Mouse (Mus musculus): ENCODE measurements around the gene Olfr166. TPM values are rescaled to one million over a fixed set of nuclear protein-coding genes. Genes with fewer than 3 reads are reported as not detected.

Gene Olfr166
- polyA plus RNA-seq (2014; fragmentation: Illumina TruSeq; extraction: RNeasy Lipid Tissue Mini Kit (QIAGEN cat#74804); ENCODE audit: low read depth, low replicate concordance), result not detected

GRCm38 (mm10) chr16:19483394-19483793 lies at the start of gene Olfr166:
TSS of gene Olfr166 (plus strand) at chr16:19483694.

GRCm38 (mm10) chr16:19522166-19522565 lies 38.7 kb downstream of the Olfr166 start, which contains the start of gene Olfr167:
TSS of gene Olfr167 (minus strand) at chr16:19522266.

GRCm38 (mm10) chr16:19535455-19535854 lies 52.0 kb downstream of the Olfr166 start, which contains the start of gene Olfr168:
TSS of gene Olfr168 (minus strand) at chr16:19535555.

Other genes with a start within 250 kb of the Olfr166 start
- not detected for gene Olfr164, start 169.6 kb upstream of the Olfr166 start, polyA plus RNA-seq (2014; fragmentation: Illumina TruSeq; extraction: RNeasy Lipid Tissue Mini Kit (QIAGEN cat#74804); ENCODE audit: low read depth, low replicate concordance)
- not detected for gene Olfr165, start 60.6 kb upstream of the Olfr166 start, polyA plus RNA-seq (2014; fragmentation: Illumina TruSeq; extraction: RNeasy Lipid Tissue Mini Kit (QIAGEN cat#74804); ENCODE audit: low read depth, low replicate concordance)
- not detected for gene Olfr167, start 38.6 kb downstream of the Olfr166 start, polyA plus RNA-seq (2014; fragmentation: Illumina TruSeq; extraction: RNeasy Lipid Tissue Mini Kit (QIAGEN cat#74804); ENCODE audit: low read depth, low replicate concordance)
- gene Olfr168, start 51.9 kb downstream of the Olfr166 start, polyA plus RNA-seq (2014; fragmentation: Illumina TruSeq; extraction: RNeasy Lipid Tissue Mini Kit (QIAGEN cat#74804); ENCODE audit: low read depth, low replicate concordance), result not detected
- gene Olfr169, start 88.1 kb downstream of the Olfr166 start, polyA plus RNA-seq (2014; fragmentation: Illumina TruSeq; extraction: RNeasy Lipid Tissue Mini Kit (QIAGEN cat#74804); ENCODE audit: low read depth, low replicate concordance), result not detected
- gene Olfr170, start 128.2 kb downstream of the Olfr166 start, polyA plus RNA-seq (2014; fragmentation: Illumina TruSeq; extraction: RNeasy Lipid Tissue Mini Kit (QIAGEN cat#74804); ENCODE audit: low read depth, low replicate concordance), result not detected
- gene Olfr171, start 146.2 kb downstream of the Olfr166 start, polyA plus RNA-seq (2014; fragmentation: Illumina TruSeq; extraction: RNeasy Lipid Tissue Mini Kit (QIAGEN cat#74804); ENCODE audit: low read depth, low replicate concordance), result not detected
- not detected for gene Lamp3, start 222.7 kb downstream of the Olfr166 start, polyA plus RNA-seq (2014; fragmentation: Illumina TruSeq; extraction: RNeasy Lipid Tissue Mini Kit (QIAGEN cat#74804); ENCODE audit: low read depth, low replicate concordance)